Mouse (Mus musculus) forebrain, embryonic 13.5 days (tissue): ENCODE measurements at regions not wholly inside any gene's neighbourhood (a gene's known extent, or its start where the extent isn't known, plus 50 kb on each side); places are given as distances from the start of the nearest gene placed in this dataset.
"Not testable (repeated sequence)": the region's sequence is repeated elsewhere in the genome, so short reads cannot be mapped to it uniquely, and the experiment has no call there.

Experiments
- ATAC-seq: fragments of 200-750 bp; cut with Nextera tagmentation; 2 replicates; pipeline ENCODE4 v1.8.0; 2017
- H3K27ac ChIP-seq: fragments of 300-500 bp; sonication (generic); 2 replicates; pipeline ENCODE4 v1.5.1; 2015; ENCODE audit warnings: inconsistent platforms, mild to moderate bottlenecking, moderate library complexity
- H3K27me3 ChIP-seq: fragments of 300-500 bp; sonication (generic); 2 replicates; pipeline ENCODE4 v1.6.1; 2015; ENCODE audit warnings: mild to moderate bottlenecking, inconsistent platforms
- H3K36me3 ChIP-seq: fragments of 300-500 bp; sonication (generic); 2 replicates; pipeline ENCODE4 v1.6.1; 2015; ENCODE audit warnings: mild to moderate bottlenecking, inconsistent platforms; ENCODE audit not compliant: poor library complexity, severe bottlenecking
- H3K4me1 ChIP-seq: fragments of 300-500 bp; sonication (generic); 2 replicates; pipeline ENCODE4 v1.6.1; 2015; ENCODE audit warnings: inconsistent platforms
- H3K4me2 ChIP-seq: fragments of 300-500 bp; sonication (generic); 2 replicates; pipeline ENCODE4 v1.6.1; 2015; ENCODE audit warnings: inconsistent platforms, mild to moderate bottlenecking, moderate library complexity
- H3K4me3 ChIP-seq: fragments of 300-500 bp; sonication (generic); 2 replicates; pipeline ENCODE4 v1.5.1; 2015; ENCODE audit warnings: mild to moderate bottlenecking, inconsistent platforms
- H3K9ac ChIP-seq: fragments of 300-500 bp; sonication (generic); 2 replicates; pipeline ENCODE4 v1.6.1; 2015; ENCODE audit warnings: mild to moderate bottlenecking, inconsistent platforms
- H3K9me3 ChIP-seq: fragments of 300-500 bp; sonication (generic); replicated peaks from 2 replicates; pipeline ENCODE4 v1.6.1; 2016; ENCODE audit warnings: inconsistent platforms
- WGBS: fragments of 180-500 bp; shearing (Covaris S2); methylation state at CpG from one replicate; pipeline ENCODE4 v1.1.7; 2015; 5-methylcytosine and 5-hydroxymethylcytosine counted together

GRCm38 (mm10) chr13:52279281-52279969 lies 251.7 kb downstream of the Diras2 start:
- H3K4me3 ChIP-seq = no peak overlapping the region
- H3K9me3 ChIP-seq = no peaks in the 10 kb centered on the region
- H3K27ac ChIP-seq = no peak overlapping the region
- no peaks in the 10 kb centered on the region for H3K4me1 ChIP-seq
- H3K9ac ChIP-seq = no peak overlapping the region
- no peak overlapping the region for H3K4me2 ChIP-seq
- peaks cover 9% of the 10 kb centered on the region; the same call in 1 of the 2 replicates for H3K27me3 ChIP-seq
- no peaks in the 10 kb centered on the region for H3K36me3 ChIP-seq
- 81% methylated on average over 11 of the region's 11 CpGs for WGBS
- no peak for ATAC-seq

GRCm38 (mm10) chr13:52279970-52280348 lies 251.1 kb downstream of the Diras2 start:
- H3K27ac ChIP-seq = no peak overlapping the region
- H3K36me3 ChIP-seq = no peaks in the 10 kb centered on the region
- peaks cover 9% of the 10 kb centered on the region; the same call in 1 of the 2 replicates for H3K27me3 ChIP-seq
- no peak overlapping the region for H3K9ac ChIP-seq
- no peak for ATAC-seq
- H3K4me3 ChIP-seq = no peak overlapping the region
- no peak overlapping the region for H3K4me2 ChIP-seq
- H3K9me3 ChIP-seq = no peaks in the 10 kb centered on the region
- WGBS = 90% methylated on average over 5 of the region's 5 CpGs
- H3K4me1 ChIP-seq = no peaks in the 10 kb centered on the region

DNA sequence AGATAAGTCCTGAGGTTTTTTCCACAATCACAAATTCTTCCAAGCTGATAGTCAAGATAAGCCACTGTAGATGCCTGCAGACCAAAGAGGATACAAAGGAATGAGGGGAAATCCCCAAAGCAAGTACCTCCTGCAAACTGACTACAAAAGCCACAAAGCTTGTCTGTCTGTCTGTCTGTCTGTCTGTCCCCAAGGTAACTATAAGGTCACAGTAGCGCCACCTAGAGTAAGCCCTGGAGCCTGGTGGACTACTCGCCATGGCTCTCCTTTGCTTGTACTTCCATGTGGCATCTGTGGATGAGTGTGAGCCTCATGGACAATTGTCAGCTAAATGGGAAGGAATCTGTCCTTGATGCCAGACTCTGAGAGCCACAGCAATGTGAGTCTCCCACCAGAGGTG lies 249.8 kb downstream of the Diras2 start:
- H3K4me2 ChIP-seq = no peak overlapping the region
- WGBS = 85% methylated on average over 2 of the region's 2 CpGs
- H3K9ac ChIP-seq = no peak overlapping the region
- no peaks in the 10 kb centered on the region for H3K9me3 ChIP-seq
- ATAC-seq = no peak
- 0 out of 2 replicates have a peak, but pooled peaks cover 7% of the 10 kb centered on the region for H3K27me3 ChIP-seq
- no peak overlapping the region for H3K4me3 ChIP-seq
- no peaks in the 10 kb centered on the region for H3K4me1 ChIP-seq
- no peak overlapping the region for H3K27ac ChIP-seq
- H3K36me3 ChIP-seq = no peaks in the 10 kb centered on the region

GRCm38 (mm10) chr13:52282500-52282899 lies 248.6 kb downstream of the Diras2 start:
- no peaks in the 10 kb centered on the region for H3K36me3 ChIP-seq
- WGBS = 85% methylated on average over 11 of the region's 13 CpGs
- no peak overlapping the region for H3K4me2 ChIP-seq
- no peak for ATAC-seq
- no peak overlapping the region for H3K4me3 ChIP-seq
- no peak overlapping the region for H3K27ac ChIP-seq
- H3K9me3 ChIP-seq = no peaks in the 10 kb centered on the region
- H3K27me3 ChIP-seq = 0 out of 2 replicates have a peak, but pooled peaks cover under 1% of the 10 kb centered on the region
- no peaks in the 10 kb centered on the region for H3K4me1 ChIP-seq
- no peak overlapping the region for H3K9ac ChIP-seq

DNA sequence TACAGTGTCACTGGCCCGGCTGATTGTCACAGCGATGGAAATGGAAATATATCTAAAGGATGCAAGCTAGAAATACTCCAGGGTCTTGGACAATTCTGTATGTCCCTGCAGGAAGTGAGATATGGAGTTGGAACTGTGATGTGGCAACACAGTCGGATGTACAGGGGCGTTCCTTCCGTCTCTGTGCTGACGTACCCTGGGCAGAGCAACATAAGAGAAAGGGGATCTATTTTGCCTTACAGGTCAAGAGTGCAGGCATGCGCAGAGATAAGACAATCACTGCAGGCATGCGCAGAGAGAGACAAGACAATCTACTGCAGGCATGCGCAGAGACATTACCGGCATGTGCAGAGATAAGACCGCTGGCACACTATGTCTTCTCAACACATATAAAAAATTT lies 247.6 kb downstream of the Diras2 start:
- H3K4me1 ChIP-seq = no peaks in the 10 kb centered on the region
- no peak overlapping the region for H3K27ac ChIP-seq
- H3K27me3 ChIP-seq = no peaks in the 10 kb centered on the region
- no peaks in the 10 kb centered on the region for H3K9me3 ChIP-seq
- H3K4me3 ChIP-seq = no peak overlapping the region
- ATAC-seq = no peak
- WGBS = 91% methylated on average over 11 of the region's 11 CpGs
- H3K4me2 ChIP-seq = no peak overlapping the region
- no peaks in the 10 kb centered on the region for H3K36me3 ChIP-seq
- H3K9ac ChIP-seq = no peak overlapping the region

- Histone ChIP-seq H3K27ac (no peak overlapping the region), H3K9ac (no peak overlapping the region), H3K4me2 (no peak overlapping the region), H3K4me1 (no peaks in the 10 kb centered on the region), H3K36me3 (no peaks in the 10 kb centered on the region), H3K4me3 (no peak overlapping the region), H3K9me3 (no peaks in the 10 kb centered on the region), H3K27me3 (no peaks in the 10 kb centered on the region)
- no peak for ATAC-seq
- 81% methylated on average over 12 of the region's 12 CpGs for WGBS
These were observed 246.9 kb downstream of the Diras2 start for GRCm38 (mm10) chr13:52284026-52284801.

DNA sequence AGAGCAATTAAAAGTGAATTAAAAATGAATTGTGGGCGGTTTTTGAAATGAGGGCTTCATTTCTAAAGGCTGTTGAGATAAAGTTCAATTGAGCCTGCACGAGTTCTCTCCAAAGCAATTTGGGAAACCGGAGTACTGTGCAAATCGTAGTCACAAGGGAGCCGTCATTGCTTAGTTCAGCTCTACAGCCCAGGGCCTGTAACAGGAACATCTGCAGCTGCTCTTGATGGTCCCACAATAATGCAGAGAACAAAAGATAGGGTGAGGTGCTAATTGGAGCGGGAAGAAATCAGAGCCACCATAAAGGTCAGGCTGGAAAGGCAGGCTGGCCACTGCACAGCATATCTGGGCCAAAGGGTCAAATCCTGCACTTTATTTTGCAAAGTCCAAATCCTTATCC lies 242.7 kb downstream of the Diras2 start:
- Histone ChIP-seq H3K4me1 (no peaks in the 10 kb centered on the region), H3K36me3 (no peaks in the 10 kb centered on the region), H3K4me2 (no peak overlapping the region), H3K4me3 (no peak overlapping the region), H3K27me3 (no peaks in the 10 kb centered on the region), H3K9me3 (no peaks in the 10 kb centered on the region), H3K9ac (no peak overlapping the region), H3K27ac (no peak overlapping the region)
- WGBS = 37% methylated on average over 6 of the region's 6 CpGs
- no peak for ATAC-seq

DNA sequence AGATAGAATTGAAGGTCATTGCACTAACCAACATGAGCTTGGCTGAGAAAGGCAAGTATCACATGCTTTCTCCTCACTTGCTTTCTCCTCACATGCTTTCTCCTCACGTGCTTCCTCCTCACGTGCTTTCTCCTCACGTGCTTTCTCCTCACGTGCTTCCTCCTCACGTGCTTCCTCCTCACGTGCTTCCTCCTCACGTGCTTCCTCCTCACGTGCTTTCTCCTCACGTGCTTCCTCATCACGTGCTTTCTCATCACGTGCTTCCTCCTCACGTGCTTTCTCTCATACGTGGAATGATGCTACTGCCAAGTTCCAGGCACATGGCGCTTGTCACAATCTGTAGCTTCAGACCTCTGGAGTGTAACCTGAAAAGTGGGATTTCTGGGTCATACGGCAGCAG lies 235.2 kb downstream of the Diras2 start:
- 95% methylated on average over 15 of the region's 15 CpGs for WGBS
- no peak for ATAC-seq
- H3K4me2 ChIP-seq = no peak overlapping the region
- no peak overlapping the region for H3K27ac ChIP-seq
- peaks cover 18% of the 10 kb centered on the region for H3K4me1 ChIP-seq
- H3K9me3 ChIP-seq = no peaks in the 10 kb centered on the region
- no peak overlapping the region for H3K4me3 ChIP-seq
- H3K27me3 ChIP-seq = no peaks in the 10 kb centered on the region
- H3K9ac ChIP-seq = no peak overlapping the region
- H3K36me3 ChIP-seq = no peaks in the 10 kb centered on the region

- no peaks in the 10 kb centered on the region for H3K36me3 ChIP-seq
- no peak overlapping the region for H3K4me3 ChIP-seq
- H3K9ac ChIP-seq = no peak overlapping the region
- H3K27ac ChIP-seq = no peak overlapping the region
- peaks cover 18% of the 10 kb centered on the region for H3K4me1 ChIP-seq
- no peak overlapping the region for H3K4me2 ChIP-seq
- no peak for ATAC-seq
- no peaks in the 10 kb centered on the region for H3K9me3 ChIP-seq
- no peaks in the 10 kb centered on the region for H3K27me3 ChIP-seq
- WGBS = 89% methylated on average over 9 of the region's 9 CpGs
These were observed 234.4 kb downstream of the Diras2 start for GRCm38 (mm10) chr13:52296541-52297276.

DNA sequence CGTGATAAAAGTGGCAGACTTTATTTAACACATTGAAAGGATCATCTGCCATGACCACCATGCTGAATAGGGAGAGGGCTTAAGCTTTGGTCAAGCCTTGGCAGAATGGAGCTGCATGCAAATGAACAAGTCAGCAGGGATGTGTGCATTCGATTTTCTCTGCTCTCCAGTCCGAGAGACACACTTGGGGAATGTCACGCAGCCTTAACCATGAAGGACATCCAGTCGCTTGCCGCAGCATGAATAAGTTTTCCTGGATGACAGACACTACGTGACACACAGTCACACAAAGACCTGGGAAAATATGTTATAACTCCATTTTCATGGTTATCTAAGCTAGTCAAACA lies 233.8 kb downstream of the Diras2 start:
- H3K27me3 ChIP-seq = no peaks in the 10 kb centered on the region
- no peak overlapping the region for H3K4me3 ChIP-seq
- H3K27ac ChIP-seq = no peak overlapping the region
- ATAC-seq = no peak
- 73% methylated on average over 7 of the region's 7 CpGs for WGBS
- no peak overlapping the region for H3K9ac ChIP-seq
- peaks cover 18% of the 10 kb centered on the region for H3K4me1 ChIP-seq
- H3K9me3 ChIP-seq = no peaks in the 10 kb centered on the region
- no peak overlapping the region for H3K4me2 ChIP-seq
- H3K36me3 ChIP-seq = no peaks in the 10 kb centered on the region

GRCm38 (mm10) chr13:52298362-52298761 lies 232.7 kb downstream of the Diras2 start:
- Histone ChIP-seq H3K4me1 (peaks cover 18% of the 10 kb centered on the region), H3K36me3 (no peaks in the 10 kb centered on the region), H3K9ac (no peak overlapping the region), H3K9me3 (no peaks in the 10 kb centered on the region), H3K4me2 (no peak overlapping the region), H3K27me3 (no peaks in the 10 kb centered on the region), H3K4me3 (no peak overlapping the region), H3K27ac (no peak overlapping the region)
- ATAC-seq = peak; percentile 58; the same call in 1 of the 2 replicates
- WGBS = 43% methylated on average over 5 of the region's 5 CpGs

DNA sequence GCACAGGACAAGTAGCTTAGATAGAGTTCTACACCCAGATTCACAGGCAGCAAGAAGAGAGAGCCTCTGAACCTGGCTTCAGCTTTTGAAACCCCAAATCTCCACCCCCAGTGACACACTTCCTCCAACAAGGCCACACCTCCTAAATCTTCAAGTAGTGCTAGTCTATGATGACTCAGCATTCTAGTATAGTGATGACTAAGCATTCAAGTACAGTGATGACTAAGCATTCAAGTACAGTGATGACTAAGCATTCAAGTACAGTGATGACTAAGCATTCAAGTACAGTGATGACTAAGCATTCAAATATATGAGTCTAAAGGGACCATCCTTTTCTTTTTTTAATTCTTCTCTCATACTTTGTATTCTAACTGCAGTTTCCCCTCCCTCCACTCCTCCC lies 225.8 kb downstream of the Diras2 start:
- H3K4me1 ChIP-seq, H3K9me3 ChIP-seq, H3K9ac ChIP-seq, H3K4me3 ChIP-seq, H3K36me3 ChIP-seq, H3K4me2 ChIP-seq, H3K27me3 ChIP-seq, H3K27ac ChIP-seq, ATAC-seq: not testable (repeated sequence)
